Comparison of ENCODE assay signal across 7 mouse cellular contexts in the genomic region with DNA sequence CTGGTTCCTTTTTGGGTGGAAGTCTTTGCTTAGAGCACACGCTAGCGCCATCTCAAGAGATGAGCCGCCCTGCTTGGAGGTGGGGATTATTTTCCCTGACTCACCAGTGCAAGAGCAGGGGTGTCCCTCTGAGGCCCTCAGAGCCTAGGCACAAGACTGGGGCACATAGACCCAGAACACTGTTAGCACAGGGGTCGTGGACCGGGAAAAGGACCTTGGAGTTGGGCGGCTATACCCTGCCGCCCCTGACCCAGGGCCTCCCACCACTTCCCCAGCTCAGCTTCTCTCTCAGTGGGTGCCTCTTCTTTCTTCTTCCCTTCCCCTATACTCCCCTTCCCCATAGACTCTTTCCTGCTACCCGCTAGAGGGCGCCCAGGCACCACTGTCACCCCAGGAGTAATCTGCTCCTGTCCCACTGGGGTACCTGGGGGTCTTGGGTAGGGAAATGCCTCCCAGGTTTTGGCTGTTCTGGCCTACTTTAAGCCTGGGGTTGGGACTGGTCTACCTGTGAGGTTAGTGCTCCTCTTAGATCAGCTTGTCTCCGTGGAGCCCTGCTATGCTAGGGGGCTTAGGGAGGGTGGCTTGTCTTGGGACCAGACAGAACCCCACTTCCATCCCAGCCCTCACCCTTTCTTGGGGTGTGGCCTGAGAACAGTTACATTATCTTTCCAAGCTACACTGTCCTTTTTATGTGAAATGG. TPM values are rescaled to one million over a fixed set of nuclear protein-coding genes. Genes with fewer than 3 reads are reported as not detected.
A peak's percentile ranks its signal among the peaks of the same experiment; 100 is the strongest.
DNase-seq lines count a peak whose midpoint lies in the region; ATAC-seq lines count a peak whose summit lies in the region.

No protein-coding gene starts in this region.

- H3K4me3 ChIP-seq in embryonic facial prominence, embryonic 14.5 days (ENCODE audit: low read depth, low read length), result no peak overlapping the region
- no peak overlapping the region for H3K4me3 ChIP-seq in kidney, embryonic 14.5 days (ENCODE audit: low read length)
- peak overlapping the region; percentile 17; the same call in 1 of the 2 replicates for H3K4me3 ChIP-seq in midbrain, embryonic 14.5 days (replicated peaks; ENCODE audit: low read depth, low read length)

- H3K27me3 ChIP-seq in embryonic facial prominence, embryonic 14.5 days (replicated peaks; ENCODE audit: control insufficient read depth, insufficient read depth, low read length), result peaks cover 10% of the 10 kb centered on the region
- H3K27me3 ChIP-seq in kidney, embryonic 14.5 days (ENCODE audit: control insufficient read depth, insufficient read depth, low read length), result no peaks in the 10 kb centered on the region
- H3K27me3 ChIP-seq in midbrain, embryonic 14.5 days (ENCODE audit: control insufficient read depth, insufficient read depth, low read length), result no peaks in the 10 kb centered on the region

- H3K4me1 ChIP-seq in embryonic facial prominence, embryonic 14.5 days (ENCODE audit: control insufficient read depth, insufficient read depth, low read length), result no peaks in the 10 kb centered on the region
- peaks cover 24% of the 10 kb centered on the region for H3K4me1 ChIP-seq in kidney, embryonic 14.5 days (ENCODE audit: control insufficient read depth, insufficient read depth, low read length)
- H3K4me1 ChIP-seq in midbrain, embryonic 14.5 days (ENCODE audit: control insufficient read depth, insufficient read depth, low read length), result peaks cover 21% of the 10 kb centered on the region

- H3K36me3 ChIP-seq in embryonic facial prominence, embryonic 14.5 days (ENCODE audit: control insufficient read depth, insufficient read depth, low read length), result no peaks in the 10 kb centered on the region
- H3K36me3 ChIP-seq in kidney, embryonic 14.5 days (ENCODE audit: control insufficient read depth, insufficient read depth, low read length), result no peaks in the 10 kb centered on the region
- H3K36me3 ChIP-seq in midbrain, embryonic 14.5 days (ENCODE audit: control insufficient read depth, insufficient read depth, low read length), result no peaks in the 10 kb centered on the region

- DNase-seq in left cerebral cortex, adult 18-20 months (ENCODE audit: low spot score in 2 of 2), result peak; percentile 61 to 62
- DNase-seq in left cerebral cortex, adult 11 months (ENCODE audit: low spot score), result no peak
- DNase-seq in ZHBTc4 (ENCODE audit: low read depth, low spot score), result peak; percentile 46
- DNase-seq in embryonic facial prominence, embryonic 14.5 days (ENCODE audit: low spot score), result no peak
- peak; percentile 74 for DNase-seq in midbrain, embryonic 14.5 days
- no peak for DNase-seq in spleen, postnatal 14 days (ENCODE audit: low spot score in 2 of 2)

- H3K9me3 ChIP-seq in embryonic facial prominence, embryonic 14.5 days (ENCODE audit: control insufficient read depth, low read length), result no peaks in the 10 kb centered on the region
- no peaks in the 10 kb centered on the region for H3K9me3 ChIP-seq in kidney, embryonic 14.5 days (ENCODE audit: control insufficient read depth, low read length)
- H3K9me3 ChIP-seq in midbrain, embryonic 14.5 days (ENCODE audit: control insufficient read depth, low read length), result no peaks in the 10 kb centered on the region

- no peak for ATAC-seq in embryonic facial prominence, embryonic 14.5 days (ENCODE audit: low read depth)
- peak; percentile 61 for ATAC-seq in kidney, embryonic 14.5 days (ENCODE audit: low FRiP score, low TSS enrichment)
- peak; percentile 62 for ATAC-seq in midbrain, embryonic 14.5 days (ENCODE audit: low FRiP score, low TSS enrichment)

- WGBS in embryonic facial prominence, embryonic 14.5 days, result 6% methylated on average over 10 of the region's 10 CpGs
- WGBS in kidney, embryonic 14.5 days, result 7% methylated on average over 10 of the region's 10 CpGs
- WGBS in midbrain, embryonic 14.5 days, result 3% methylated on average over 10 of the region's 10 CpGs

- no peak overlapping the region for H3K9ac ChIP-seq in embryonic facial prominence, embryonic 14.5 days (ENCODE audit: low read depth, low read length)
- H3K9ac ChIP-seq in kidney, embryonic 14.5 days (ENCODE audit: low read depth, low read length), result no peak overlapping the region
- H3K9ac ChIP-seq in midbrain, embryonic 14.5 days (replicated peaks; ENCODE audit: low read length), result peak overlapping the region; percentile 31; the same call in 1 of the 2 replicates

- H3K4me2 ChIP-seq in embryonic facial prominence, embryonic 14.5 days (ENCODE audit: low read depth, low read length), result peak overlapping the region; percentile 7; the same call in 1 of the 2 replicates
- peak overlapping the region; percentile 25; the same call in 1 of the 2 replicates for H3K4me2 ChIP-seq in kidney, embryonic 14.5 days (replicated peaks; ENCODE audit: low read depth, low read length)
- H3K4me2 ChIP-seq in midbrain, embryonic 14.5 days (ENCODE audit: low read length), result peak overlapping the region; percentile 47

- H3K27ac ChIP-seq in embryonic facial prominence, embryonic 14.5 days (replicated peaks; ENCODE audit: low read depth, low read length), result no peak overlapping the region
- H3K27ac ChIP-seq in kidney, embryonic 14.5 days (ENCODE audit: low read depth, low read length), result no peak overlapping the region
- H3K27ac ChIP-seq in midbrain, embryonic 14.5 days (replicated peaks; ENCODE audit: low read depth, low read length), result peak overlapping the region; percentile 85

RNA-seq across cellular contexts. Expression of a gene that starts 51.2 kb away (rescaled TPM):
- 1,000 to 10,000 TPM; 1,197 to 1,322 TPM for total RNA-seq in left cerebral cortex, adult 18-20 months (2021)
- polyA plus RNA-seq in embryonic facial prominence, embryonic 14.5 days (2014; fragmentation: Nextera tagmentation; extraction: Ambion mirVana), result 2.4 and 2.5 TPM in 2 replicates
- 7.4 and 10.1 TPM in 2 replicates for polyA plus RNA-seq in kidney, embryonic 14.5 days (2014; fragmentation: Nextera tagmentation; extraction: Ambion mirVana)
- 15.4 and 20.5 TPM in 2 replicates for polyA plus RNA-seq in midbrain, embryonic 14.5 days (2014; fragmentation: Nextera tagmentation; extraction: Ambion mirVana)

Comparison
In these comparisons a context has a peak if more than half of its experiments do, and no peak if none do; other contexts are left out.
1. DNase-seq: peak in left cerebral cortex, adult 18-20 months (2 of 2), ZHBTc4 (single experiment) and midbrain, embryonic 14.5 days (single experiment); none in left cerebral cortex, adult 11 months (single experiment), embryonic facial prominence, embryonic 14.5 days (single experiment) and spleen, postnatal 14 days (0 of 2).
2. Peak in every context shown above with its lines, with median percentiles within 50 percentile points of each other: H3K4me2 ChIP-seq.